Mouse (Mus musculus): ENCODE data around the gene Tmc7.

Tmc7 gene

GRCm38 (mm10) chr7:118585856-118586255 lies 1.3 kb upstream of the Tmc7 start:
- DNase-seq (ENCODE audit: extremely low read depth, low read depth): no peak

DNA sequence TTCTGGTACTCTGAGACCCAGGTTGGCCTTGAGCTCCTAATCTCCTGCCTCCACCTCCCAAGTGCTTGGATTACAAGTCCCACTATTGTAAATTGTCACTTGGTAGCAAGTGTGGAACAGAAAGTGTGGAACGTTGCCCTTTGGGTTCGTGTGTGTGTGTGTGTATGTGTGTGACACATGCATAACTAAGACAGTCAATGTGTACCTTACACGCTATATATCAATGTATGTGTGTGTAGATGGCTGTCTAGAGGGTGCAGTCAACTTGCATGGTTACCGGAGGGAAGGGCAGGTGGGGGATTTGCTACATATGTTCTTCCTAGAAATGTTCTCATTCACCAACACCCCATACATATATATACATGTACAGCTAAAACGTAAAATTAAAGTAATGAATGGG lies 390 bp upstream of the Tmc7 start:
- no peak for DNase-seq (ENCODE audit: extremely low read depth, low read depth)

- no peak for DNase-seq (ENCODE audit: extremely low read depth, low read depth)
Measured at GRCm38 (mm10) chr7:118583821-118584220, 715 bp downstream of the Tmc7 start.

DNA sequence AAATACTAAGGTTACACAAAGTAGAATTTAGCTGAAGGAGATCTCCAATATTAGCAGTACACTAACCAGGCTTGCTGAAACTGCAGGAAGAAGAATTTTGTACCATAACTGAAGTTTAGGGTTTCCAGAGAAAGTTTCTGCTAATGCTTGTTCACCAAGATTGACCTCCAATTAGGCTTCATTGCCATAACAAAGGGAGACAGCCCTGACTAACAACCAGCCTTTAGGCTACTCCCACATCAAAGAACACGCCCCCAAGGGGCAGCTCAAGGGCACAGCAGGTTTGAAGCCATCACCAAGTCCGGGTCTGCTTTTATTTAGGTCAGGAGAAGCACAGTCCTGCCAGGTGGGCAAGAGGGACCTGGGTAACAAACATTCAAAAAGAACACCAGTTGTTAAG lies 4.6 kb downstream of the Tmc7 start:
- DNase-seq (ENCODE audit: extremely low read depth, low read depth): no peak

- DNase-seq (ENCODE audit: extremely low read depth, low read depth): no peak
Measured at GRCm38 (mm10) chr7:118578269-118578668, 6.3 kb downstream of the Tmc7 start.

GRCm38 (mm10) chr7:118572039-118572438 lies 12.5 kb downstream of the Tmc7 start:
- DNase-seq (ENCODE audit: extremely low read depth, low read depth): no peak

DNA sequence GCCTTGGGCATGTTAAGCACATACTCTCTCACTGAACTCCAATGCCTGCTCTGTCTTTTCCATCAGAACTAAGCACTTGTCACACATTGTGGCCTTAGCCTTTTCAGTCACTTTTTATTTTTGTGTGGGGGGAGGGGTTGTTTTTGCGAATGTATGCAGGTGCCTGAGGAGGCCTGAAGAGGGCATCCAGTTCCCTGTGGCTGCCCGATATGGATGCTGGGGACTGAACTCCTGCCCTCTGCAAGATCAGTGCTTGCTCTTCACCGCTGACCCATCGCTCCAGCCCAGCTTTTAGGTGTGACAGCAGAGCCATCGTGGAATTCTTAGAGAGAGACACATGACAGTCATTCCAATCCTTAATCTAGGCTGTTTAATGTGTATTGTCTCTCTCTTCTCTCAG lies 13.2 kb downstream of the Tmc7 start:
- DNase-seq (ENCODE audit: extremely low read depth, low read depth): no peak

- no peak for DNase-seq (ENCODE audit: extremely low read depth, low read depth)
Measured at GRCm38 (mm10) chr7:118569121-118569543, 15.4 kb downstream of the Tmc7 start.

GRCm38 (mm10) chr7:118554290-118554689 lies 30.2 kb downstream of the Tmc7 start:
- DNase-seq (ENCODE audit: extremely low read depth, low read depth): no peak

- DNase-seq (ENCODE audit: extremely low read depth, low read depth): no peak
Measured at GRCm38 (mm10) chr7:118553881-118554280, 30.7 kb downstream of the Tmc7 start.

- DNase-seq (ENCODE audit: extremely low read depth, low read depth): no peak
Measured at GRCm38 (mm10) chr7:118547451-118547850, 37.1 kb downstream of the Tmc7 start.

DNA sequence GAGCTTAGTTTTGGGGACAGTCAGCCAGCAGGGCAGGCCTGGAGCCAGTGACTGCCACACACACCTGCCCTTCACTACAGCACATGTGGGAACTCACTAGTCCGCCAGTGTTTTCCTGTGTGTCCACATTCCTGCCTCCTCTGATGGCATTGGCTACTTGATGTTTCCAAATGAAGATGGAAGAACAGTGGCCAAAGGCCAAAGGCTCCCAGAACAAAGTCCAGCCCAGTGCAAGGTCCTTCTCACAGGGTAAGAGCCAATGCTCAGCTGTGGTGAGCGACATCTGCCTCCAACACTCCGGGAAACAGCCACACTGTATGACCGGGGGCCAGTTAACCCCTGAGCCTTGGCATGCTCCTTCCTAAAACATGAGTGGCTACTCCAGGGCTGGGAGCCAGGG lies 40.4 kb downstream of the Tmc7 start:
- DNase-seq (ENCODE audit: extremely low read depth, low read depth): no peak

DNA sequence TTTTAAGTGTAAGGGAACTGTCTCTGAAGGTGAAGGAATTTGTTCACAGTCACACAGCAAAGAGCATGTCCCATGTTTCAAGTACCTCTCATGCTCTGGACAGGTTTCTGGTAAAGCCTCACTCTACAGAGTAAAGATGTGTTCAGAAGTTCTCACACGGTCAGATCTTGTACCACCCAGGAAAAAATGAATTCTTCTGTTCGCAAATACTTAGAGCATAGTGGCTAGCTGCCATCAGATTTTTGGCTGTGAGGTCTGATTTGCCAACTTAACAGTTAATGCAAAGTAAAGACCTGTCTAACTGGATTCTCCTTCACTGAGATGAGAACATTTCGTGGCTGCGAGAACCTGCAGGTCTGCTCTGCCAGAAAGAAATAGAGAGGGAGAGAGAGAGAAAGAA lies 49.5 kb downstream of the Tmc7 start:
- no peak for DNase-seq (ENCODE audit: extremely low read depth, low read depth)

DNA sequence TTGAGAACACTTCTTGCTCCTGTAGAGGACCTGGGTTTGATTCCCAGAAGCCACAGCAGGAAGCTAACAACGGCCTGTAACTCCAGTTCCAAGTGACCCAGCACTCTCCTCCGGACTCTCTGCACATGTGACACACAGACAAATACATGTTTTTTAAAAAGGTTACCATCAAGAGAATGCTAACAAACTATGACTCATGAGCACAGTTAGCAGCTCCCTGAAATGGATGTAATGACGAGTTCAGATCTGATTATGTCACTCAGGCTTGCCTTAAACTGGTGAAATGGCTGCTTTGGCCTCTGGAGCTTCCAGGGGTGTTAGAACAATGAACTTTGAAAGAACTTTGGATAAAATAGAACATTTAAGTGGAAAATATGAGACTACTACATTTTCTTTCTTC lies 50.2 kb downstream of the Tmc7 start:
- DNase-seq (ENCODE audit: extremely low read depth, low read depth): no peak

GRCm38 (mm10) chr7:118533178-118533578 lies 51.4 kb downstream of the Tmc7 start, which contains the start of gene Coq7:
Gene Coq7, minus strand, starts transcription at chr7:118533356.
- peak; percentile 92 for DNase-seq (ENCODE audit: extremely low read depth, low read depth)

DNA sequence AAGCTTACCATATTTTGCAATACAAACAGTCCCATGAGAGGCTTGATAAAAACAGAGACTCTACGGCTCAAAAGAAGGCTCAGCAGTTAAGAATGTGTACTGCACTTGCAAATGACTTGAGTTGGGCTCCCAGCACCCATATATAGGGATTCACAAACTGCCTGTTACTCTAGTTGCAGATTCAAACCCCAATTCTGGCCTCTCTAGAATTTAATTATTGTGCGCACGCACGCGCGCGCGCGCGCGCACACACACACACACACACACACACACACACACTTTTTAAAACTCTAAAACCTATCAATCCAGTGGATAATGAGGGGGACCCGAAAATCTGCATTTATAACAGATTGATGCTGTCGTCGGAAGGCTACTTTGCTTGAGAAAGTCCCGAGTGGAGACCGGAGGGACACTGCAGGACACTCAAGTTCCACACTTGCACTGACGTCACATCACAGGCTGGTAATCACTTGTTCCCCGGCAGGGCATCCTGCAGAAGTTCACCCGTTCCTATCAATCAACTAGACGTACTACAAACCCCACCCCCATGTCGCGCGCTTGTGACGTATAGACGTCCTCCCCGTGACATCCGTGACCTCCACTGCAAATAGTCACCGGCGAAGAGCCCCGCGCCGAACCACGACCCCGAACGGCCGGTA lies 51.9 kb downstream of the Tmc7 start:
- DNase-seq (ENCODE audit: extremely low read depth, low read depth): peak; percentile 95

DNA sequence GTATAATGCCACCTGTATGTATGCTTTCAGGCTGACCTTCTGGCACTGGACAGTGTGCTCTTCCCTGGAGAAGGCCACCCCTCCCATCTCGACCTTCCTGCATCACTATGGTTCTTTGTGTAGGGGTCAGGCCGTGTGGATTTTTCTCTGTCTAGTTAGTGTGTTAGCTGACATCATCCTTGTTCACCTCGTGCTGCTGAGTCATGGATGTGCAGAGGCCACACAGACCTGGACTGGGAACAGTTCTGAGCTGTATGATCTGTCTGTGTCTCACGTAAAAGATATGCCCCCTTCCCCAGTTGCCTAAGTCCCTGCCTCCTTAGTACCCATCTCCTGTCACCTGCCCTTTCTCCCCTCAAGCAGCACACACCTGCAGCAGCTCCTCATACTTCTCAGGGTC lies 57.6 kb downstream of the Tmc7 start:
- DNase-seq (ENCODE audit: extremely low read depth, low read depth): no peak

DNA sequence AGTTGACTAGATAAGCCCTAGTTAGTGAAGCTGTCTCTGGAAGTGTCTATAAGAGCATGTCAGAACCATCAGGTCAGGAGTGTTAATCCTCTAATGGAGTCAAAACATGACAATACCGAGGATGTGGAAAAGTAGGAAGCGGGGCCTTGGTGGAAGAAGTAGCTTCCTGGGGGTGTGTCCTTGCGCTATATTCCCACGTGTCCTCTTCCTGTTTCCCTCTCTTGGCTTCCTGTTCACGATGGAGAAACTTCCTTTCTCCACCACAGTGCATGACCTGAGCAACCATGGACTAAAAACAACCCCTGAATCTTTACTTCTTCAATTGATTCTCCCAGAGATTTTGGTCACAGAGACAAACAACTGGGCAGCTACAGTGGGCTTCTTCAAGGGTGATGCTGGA lies 62.5 kb downstream of the Tmc7 start:
- no peak for DNase-seq (ENCODE audit: extremely low read depth, low read depth)

DNA sequence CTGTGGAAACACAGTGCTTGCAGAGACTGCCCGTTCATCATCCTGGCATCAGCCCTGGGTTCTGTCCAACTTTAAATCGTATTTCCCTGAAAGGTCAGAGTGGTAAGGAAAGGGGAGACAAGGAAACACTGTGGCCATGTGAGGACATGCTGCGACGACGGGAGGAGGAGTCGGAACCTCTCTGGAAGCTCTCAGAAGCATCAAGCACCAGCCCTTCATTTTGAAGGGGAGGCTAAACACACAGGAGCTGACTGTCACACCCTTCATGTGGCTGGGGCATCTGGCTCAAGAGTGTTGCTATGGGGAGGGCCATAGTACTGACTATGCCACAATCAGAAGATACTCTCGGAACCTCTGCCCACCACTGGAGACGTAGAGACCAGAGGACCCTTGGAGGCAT lies 64.9 kb downstream of the Tmc7 start:
- DNase-seq (ENCODE audit: extremely low read depth, low read depth): no peak

- no peak for DNase-seq (ENCODE audit: extremely low read depth, low read depth)
Measured at GRCm38 (mm10) chr7:118518687-118519086, 65.8 kb downstream of the Tmc7 start.

- DNase-seq (ENCODE audit: extremely low read depth, low read depth): no peak
Measured at GRCm38 (mm10) chr7:118517819-118518218, 66.7 kb downstream of the Tmc7 start.

- DNase-seq (ENCODE audit: extremely low read depth, low read depth): no peak
Measured at GRCm38 (mm10) chr7:118508556-118508955, 76.0 kb downstream of the Tmc7 start.

GRCm38 (mm10) chr7:118503844-118504243 lies 80.7 kb downstream of the Tmc7 start:
- DNase-seq (ENCODE audit: extremely low read depth, low read depth): no peak

DNA sequence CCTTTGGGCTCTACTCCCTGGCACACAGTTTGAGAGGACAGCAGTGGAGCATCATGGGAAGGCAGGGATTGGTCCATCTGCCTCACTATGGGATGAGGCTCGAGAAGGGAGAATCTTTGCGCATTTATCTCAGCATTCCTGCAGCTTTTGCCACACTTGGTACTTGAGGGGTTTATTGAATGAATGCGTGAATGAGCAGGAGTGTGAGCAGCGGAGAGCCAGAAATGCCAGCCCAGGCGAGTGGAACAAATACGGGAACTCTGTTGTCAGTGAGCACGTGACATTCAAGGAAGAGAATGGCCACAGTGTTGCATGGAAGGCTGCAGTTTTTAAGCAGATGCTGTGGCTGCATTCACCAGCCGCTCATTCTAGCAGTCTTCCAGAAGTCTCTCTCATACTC lies 82.2 kb downstream of the Tmc7 start:
- DNase-seq (ENCODE audit: extremely low read depth, low read depth): no peak
